Mouse (Mus musculus) embryo, embryonic 10 days (tissue): Measurements from ENCODE around the gene Gm5148.

Experiments used
- DNase-seq: peaks from one replicate; pipeline ENCODE4 v3.0.0-alpha.2; 2015; ENCODE audit warnings: low spot score

The Gm5148 gene

DNA sequence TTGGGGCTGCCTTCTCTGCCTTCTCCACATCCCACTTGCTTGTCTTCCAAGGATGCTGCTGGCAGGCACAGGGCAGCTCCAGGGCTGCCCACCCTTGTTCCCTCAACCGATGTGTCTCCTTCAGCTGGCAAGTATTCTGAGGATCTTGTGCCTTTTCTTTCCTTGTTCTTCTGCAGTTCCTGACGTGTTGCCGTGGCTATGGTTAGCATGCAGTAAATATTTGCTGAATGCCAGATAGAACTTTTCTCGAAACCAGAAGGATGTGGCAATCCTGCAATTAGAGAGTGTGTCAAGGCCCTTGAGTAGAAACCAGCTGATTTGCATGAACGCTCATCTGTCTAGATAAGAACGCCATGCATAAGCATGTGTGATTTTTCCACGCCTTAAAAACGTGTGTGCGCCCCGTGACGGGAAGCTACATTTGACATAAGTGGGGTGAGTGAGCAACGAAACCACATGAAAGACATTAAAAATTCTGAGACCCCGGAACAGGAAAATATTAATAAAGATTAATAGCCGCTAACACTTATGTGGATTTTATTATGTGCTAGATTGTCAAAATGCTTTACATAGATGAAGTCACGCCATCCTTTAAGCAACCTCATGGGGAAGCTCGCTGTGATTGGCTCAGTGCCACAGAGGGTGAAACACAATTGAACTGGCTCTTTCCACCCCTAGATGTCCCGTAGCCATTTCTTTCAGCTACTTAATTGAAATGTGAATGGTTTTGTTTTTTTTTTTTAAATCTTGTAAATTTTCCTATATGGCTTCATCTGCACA lies 14.1 kb upstream of the Gm5148 start:
- DNase-seq, result no peak

DNA sequence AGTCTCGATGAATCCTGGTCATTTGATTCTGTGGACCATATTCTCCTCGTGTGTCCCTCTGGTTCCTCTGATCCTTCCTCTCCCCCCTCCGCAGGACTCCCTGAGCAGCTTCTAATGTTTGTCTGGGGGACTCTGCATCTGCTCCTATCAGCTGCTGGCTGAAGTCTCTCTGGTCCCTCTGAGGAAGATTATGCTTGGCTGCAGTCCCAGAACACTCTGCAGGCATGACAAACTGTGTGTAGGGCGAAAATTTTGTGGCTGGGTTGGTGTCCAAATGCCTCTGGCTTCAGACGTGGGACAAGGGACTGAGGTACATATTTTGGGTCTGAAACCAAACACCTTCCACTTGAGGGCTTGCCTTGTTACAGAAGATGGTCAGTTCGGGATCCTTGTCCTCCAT lies 13.1 kb upstream of the Gm5148 start:
- no peak for DNase-seq

DNA sequence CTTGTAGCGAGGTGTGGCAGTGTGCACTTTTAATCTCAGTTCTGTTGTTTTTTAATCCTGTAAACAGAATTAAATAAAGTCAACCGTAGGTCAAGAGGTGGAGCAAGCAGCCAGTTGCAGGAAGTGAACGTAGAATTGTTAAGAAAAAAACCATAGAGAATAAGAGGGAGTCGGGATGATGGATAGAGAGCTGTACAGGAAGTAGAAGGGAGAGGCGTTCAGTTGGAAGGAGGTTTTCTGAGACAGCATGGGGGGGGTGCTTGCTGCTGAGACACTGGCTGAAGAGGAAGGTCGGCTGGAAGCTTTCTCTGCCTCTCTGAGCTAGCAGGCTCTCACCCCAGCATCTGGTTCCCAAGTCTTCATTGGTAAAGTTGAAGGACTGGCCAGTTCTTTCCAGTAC lies 10.9 kb upstream of the Gm5148 start:
- no peak for DNase-seq

DNA sequence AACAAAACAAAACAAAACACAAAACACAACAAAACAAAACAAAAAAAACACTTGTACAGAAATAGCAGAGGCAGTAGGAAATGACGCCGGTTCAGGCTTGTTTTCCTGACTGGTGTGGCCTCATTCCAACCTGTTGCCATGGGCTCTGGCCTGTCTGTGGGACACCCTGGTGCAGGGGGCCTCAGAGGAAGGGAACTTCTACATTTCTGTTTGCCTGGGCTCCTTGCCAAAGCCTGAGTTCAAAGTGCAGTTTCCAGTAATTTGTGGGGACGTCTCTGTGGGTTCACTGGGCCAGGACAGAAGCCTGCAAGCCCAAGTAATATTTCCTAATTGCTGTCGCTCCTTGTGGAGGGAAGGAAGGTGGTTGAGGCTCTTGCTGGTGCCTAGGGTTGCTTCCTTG lies 4.9 kb upstream of the Gm5148 start:
- no peak for DNase-seq

DNA sequence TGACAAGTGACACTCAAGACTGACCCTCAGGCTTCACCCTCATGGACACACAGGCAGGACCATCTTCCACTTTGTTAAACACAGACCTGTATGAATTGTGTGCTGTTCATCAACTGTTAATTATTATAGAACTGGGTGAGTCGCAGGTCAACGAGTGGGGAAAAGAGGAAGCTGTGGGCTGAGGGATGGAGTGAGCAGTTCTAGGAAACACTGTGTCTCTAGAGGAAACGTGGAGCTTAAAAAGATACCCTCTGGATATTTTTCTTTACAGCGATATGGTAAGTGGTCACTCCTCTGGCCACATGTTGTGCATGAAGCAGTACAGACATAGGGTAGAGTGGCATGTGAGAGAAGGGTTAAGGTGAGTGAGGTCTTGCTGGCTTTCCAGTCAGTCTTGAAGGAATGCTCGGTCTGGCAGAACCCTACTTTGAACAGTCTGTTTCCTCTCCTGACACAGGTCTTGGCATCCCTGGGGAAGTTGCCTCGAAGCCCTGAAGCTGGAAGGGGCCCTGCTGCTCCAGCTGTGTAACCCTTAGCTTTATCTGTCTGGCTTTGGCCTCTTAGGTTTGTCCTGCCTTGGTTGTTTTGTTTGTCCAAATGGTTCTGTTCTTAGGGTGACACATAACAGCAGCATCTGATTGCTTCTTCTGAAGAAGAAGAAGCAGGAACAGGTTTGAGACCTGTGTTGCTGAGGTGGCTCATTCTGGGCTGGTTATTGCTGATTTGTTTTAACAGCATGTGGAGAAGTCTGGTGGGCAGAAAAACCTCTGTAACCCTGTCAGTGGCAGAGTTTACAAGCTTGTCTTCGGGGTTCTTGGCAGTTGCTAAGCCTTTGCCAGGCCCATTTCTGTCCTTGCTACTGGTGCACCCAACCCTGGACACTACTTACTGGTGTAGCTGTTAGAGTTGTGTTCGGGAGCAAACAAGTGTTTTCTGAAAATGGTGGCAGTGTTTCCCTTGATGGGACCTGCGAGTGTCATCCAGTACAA lies 4.1 kb upstream of the Gm5148 start:
- DNase-seq, result no peak

DNA sequence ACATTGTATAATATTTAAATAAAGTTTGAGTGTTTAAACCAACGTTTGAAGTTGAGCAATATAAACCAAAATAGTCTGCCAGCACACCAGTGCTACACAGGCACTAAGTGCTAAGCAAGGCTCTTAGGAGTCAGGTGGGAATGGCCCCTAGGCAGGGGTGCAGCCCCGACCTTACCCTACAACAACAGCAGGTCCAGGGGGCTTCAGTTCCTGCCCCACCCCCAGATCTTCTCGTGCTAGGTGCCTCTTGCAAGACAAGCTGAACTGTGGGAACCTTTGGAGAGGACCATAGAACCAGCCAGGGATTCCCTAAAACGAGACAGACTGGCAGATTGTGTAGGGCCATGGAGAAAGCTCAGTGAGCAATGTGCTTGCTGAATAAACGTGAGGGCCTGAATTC lies 3.1 kb upstream of the Gm5148 start:
- DNase-seq, result no peak

DNA sequence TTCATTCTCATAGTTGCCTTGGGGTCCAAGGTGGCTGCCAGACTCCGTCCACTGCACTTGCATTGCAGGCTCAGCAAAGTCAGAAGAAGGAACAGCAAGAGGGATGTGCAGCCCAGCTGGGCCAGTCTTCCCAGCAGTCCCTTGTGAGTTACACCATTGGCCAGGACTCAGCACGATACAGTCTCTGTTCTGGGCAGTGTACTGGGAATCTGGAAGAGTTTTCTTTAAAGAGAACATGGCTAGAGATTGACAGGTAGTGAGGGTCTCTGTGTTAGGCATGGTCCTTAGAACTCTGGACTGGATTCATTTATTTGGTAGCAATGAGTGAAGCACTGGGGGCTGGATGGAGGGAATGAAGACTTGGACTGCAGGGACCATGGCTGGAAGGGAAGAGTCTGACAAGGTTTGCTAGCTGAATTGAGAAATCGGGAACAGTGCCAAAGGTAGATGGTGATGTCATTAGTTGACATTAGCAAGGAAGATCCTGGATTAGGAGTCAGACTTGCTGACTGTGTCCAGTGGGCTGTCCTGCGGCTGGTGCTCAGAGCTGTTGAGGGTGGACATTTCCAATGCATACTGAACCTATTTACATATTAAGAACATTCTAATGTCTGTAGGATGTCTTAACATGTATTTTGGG lies 2.3 kb upstream of the Gm5148 start:
- no peak for DNase-seq

DNA sequence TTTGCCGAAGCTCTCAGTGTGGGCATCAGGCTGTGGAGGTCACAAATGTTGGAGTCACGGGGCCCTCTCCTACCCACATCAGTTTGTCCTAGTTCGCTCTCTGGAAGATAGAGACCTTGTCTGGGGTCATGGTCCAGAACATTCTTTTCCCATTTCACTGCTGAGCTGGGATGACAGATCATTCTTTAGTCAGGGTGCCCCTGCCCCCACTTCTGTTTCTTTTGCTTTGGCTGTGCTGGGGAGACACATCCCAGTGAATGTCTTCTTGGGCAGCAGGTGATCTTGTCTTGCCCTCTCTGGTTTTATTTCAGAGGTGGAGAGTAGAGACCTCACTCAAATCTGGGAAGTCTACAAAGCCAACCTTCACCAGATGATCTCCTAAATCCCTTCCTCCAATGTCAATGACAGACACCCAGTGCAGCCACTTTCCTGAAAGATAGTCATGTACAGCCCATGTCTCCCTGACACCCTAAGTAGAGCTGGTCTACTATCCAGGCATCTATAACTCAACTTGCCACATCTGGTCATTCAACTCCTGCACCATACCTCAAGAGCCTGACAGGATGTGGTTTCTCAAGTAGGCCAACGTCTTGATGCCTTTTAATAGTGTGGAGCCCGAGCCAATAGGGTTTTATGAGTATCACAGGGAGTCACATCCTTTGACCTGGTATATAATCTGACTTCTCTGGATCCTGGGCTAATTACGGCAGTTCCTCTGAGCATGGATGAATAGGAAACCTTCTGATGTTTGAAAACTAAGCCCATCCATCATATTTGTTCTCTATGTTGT lies 851 bp upstream of the Gm5148 start:
- no peak for DNase-seq

DNA sequence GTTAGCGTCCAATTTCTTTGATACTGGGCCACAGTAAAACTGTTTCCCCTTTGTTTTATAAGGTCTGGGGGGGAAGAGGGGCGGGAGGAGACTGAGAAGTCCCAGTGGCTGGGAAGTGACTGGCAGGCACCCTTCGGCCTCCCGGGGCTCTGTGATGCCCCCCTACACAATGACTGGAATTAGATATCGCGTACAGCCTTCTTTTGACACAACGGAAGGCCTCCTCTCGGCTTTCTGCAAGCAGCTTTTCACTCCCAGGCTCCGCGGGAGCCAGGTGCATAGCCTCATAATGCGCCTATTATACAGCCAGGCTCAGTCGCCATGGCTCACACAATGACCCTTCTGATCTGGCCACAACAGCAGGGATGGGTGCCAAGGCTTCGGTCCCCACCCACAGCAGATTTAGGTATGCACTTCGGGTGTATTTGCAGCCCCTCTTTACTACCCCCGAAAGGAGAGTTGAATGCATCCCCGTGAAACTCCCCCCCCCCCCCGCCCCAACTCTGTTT lies 574 bp downstream of the Gm5148 start:
- DNase-seq, result peak; percentile 57

DNA sequence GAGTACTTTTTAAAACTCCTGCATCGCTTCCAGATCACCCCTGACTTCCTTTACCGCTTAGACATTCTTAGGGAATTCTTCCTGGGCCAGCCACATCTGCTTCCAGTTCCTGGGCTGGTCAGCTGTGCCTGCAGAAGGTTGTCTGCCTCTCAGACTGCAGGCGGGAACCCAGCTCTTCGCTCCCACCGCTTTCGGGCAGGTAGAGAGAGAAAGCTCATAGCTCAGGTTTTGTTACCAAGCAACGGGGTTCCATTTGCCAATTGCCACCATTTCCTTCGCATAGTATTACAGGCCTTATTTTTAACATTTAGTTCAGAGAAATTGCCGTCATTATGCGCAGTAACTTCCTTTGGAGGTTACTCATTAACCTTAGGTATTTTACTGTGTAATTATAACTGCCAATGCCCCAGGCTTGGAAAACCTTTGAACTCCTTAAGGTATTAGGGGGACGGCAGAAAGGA lies 1.2 kb downstream of the Gm5148 start:
- DNase-seq, result peak; percentile 59

DNA sequence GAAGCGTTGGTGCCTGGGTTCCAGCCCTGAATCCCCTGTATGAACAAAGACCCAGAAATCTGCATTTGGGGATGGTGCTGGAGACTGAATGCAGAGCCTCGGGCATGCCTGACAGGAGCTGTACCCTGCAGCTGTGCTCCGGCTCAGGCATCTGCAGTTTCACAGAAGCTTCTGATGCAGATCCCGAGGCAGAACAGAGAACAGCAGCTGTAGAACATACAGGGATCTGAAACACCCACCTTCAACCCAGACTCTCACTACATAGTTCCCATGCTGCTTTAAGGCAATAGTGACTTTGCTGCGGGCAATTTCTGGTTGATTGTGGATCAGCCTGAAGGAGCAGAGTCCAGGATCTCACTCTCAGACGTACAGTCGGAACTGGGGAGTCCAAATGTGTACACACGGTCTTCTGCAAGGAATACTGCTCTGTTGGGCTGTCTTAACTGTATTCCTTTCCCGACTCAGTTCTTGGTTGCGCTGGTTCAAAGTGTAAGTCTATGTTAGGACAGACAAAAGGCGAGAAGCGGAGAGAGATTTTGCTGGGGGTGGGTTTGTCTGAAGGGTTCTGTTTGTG lies 1.7 kb downstream of the Gm5148 start:
- DNase-seq, result no peak

DNA sequence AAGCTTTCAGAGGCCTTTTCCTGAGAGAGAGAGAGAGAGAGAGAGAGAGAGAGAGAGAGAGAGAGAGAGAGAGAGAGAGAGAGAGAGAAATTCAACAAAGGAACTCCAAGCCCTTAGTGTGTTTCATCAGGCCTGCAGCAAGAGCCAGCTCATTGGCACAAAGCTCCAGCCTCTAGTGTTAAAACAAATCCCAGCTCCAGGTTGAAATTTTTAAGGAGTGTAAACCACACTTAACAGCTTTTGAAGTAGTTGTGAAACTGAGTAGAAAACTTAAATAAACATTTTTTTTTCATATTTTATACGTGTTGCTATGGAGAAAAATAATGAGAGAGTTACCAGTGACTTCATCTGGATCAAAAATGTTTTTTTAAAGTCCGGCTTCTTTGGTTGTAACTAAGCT lies 7.3 kb downstream of the Gm5148 start:
- no peak for DNase-seq

DNA sequence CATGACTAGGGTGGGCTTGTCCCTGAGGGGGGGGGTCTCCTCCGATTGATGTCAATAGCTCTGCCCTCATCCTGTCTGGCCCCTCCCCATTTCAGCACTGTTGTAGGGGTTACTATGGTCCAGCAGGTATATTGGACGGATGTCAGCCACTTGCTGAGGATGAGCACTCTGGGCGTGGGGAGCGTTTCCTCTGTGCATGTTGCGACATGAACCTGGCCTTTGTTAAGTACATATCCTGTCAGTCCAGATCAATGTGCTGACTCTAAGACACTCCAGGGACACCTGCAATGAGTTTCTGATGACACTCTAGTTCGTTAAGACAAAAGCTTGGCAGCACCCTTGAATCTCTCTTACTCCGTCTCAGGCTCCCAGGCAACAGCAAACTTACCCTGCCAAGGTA lies 8.6 kb downstream of the Gm5148 start:
- no peak for DNase-seq

DNA sequence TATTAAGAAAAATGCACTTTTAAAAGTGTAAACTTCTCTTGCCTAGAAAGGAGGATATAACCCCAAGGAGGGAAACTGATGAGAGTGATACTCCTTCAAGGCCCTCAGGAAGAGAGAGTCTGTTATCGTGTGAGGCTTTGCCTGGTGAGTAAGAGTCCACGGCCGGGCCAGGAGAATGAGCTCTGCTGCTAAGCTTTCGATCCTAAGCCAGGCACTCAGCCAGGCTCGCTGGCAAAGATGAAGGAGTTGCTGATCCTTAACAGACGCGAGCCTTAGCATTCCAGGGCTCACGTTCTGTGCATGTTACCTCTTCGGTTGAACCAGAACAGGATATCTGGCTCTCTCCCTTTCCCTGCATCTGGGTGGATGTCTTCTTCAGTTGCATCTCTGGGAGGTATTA lies 11.8 kb downstream of the Gm5148 start:
- peak; percentile 16 for DNase-seq

DNA sequence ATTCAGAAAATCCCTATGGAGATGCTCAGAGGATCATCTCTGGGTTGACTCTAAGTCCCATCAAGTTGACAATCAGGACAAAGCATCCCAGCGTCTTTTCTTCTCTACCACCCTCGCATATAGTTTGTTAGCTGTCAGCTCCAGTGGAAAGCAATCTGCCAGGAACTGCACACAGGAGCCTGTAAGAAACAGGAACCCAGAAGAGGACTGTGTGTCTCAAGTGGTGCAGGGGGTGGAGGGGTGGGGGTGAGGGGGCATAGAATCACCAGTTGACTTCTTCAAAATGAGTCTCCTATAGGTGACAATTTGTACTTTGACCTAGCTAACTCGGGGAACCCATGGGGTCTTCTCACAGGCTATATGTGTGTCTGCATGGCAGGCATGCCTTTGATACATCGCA lies 12.7 kb downstream of the Gm5148 start:
- no peak for DNase-seq

DNA sequence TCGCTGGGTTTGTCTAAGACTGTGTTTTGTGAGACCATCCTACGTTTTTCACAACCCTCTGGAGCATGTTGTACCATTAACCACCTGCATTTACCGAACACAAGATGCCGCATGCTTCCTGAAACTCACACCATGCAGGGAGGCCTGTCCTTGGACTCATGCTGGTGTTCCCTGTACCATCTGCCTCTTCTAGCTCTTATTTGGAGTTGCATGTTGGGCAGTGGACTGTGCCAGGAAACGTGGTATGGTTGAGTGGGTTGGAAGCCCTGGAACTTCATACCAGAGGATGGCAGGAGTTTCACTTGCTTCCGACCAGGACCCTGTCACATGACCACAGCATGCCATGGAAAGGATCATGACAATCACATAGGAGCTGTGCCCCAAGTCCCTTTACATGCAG lies 16.5 kb downstream of the Gm5148 start:
- DNase-seq, result no peak

DNA sequence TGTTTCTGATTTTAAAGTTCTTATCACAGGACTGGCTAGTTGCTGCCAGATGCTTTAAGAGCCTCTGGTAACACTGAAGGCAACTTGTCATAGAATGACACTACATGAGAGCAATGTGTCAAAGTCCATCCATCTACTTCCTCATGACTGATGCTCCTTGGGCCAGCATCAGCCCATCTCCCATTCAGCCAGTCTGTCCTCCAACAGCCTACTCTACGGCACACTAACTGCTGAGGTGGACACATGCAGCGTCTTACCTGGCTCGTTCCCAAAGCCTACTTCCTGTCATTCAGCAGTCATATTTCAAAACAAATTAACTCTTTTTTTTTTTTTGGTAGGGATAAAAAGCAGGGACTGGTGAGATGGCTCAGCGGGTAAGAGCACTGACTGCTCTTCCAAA lies 17.9 kb downstream of the Gm5148 start:
- DNase-seq, result no peak

DNA sequence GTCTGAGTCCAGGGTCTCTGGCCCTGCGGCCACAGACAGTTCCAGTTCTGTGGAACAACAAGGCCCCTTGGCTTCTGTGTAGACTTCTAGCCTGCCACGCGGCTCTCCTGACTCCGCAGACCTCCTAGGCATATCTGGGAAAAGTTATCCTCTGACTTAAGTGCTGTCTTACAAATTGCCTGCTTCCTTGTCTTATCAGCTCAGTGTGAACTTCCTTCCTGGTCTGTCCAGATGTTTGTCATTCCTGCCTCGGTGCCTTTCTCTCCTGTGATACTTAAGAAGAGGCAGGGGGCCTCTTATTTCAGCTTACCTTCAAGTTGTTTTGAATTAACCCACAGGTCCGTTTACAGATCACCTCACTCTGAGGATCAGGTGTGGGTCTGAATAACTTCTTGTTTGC lies 18.9 kb downstream of the Gm5148 start:
- peak; percentile 37 for DNase-seq

DNA sequence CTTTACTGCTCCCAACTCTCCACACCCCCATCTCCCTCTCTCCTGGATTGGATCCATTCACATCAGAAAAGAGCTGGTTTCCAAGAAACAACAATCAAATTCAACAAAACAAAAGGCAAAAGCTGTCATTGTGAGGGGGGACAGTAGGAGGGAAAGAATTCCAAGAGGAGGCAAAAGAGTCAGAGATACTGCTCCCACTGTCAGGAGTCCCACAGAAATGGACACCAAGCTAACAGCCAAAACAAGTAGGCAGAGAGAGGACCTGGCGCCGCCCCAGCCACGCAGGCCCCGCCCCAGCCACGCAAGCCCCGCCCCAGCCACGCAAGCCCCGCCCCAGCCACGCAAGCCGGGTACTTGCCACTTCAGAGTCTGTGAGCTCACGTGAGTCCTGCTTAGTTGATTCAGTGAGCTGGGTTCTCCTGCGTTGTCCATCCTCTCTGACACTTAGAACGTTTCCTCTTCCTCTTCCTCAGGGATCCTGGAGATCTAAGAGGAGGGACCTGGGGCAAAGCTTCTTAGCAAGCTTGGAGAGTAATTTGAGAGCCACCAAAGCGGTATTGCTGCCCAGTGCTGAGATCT lies 19.5 kb downstream of the Gm5148 start:
- DNase-seq, result peak; percentile 15

DNA sequence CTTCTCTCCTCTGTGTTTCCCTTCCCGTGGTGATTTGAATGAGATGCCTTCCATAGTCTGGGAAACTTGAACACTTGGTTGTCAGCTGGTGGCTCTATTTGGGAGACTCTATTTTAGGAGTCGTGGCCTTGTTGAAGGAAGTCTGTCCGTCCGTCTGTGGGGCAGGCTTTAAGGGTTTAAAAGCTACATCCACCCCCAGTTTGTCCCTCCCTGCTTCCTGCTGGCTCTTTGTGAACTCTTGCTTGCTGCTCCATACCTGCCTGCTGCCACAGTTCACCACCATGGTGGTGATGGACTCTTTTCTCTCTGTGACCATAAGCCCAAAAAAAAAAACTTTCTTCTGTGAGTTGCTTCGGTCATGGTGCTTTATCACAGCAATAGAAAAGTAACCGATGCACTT lies 21.2 kb downstream of the Gm5148 start:
- DNase-seq, result no peak

DNA sequence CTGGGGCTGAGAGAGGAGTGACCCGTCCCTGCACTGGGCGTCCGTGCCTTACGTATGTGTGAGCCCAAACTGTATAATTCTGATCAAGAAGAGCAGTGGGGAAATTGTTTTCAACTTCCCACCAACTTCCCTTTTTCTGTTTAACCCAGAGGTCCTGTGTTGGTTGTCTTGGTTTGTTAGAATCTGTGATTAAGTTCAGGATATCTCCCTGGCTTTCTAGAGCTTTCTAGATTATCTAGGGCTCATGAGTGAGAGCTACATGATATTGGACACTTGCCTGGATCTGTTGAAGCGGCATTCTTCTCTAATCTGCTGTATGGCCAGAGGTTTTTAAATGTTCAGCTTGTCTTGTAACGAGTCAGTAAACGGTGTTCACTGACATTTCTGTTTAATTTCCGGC lies 30.7 kb downstream of the Gm5148 start:
- DNase-seq, result no peak
